Mouse (Mus musculus) heart, embryonic 14.5 days (tissue): ENCODE data around the gene Zfp467. TPM values are rescaled to one million over a fixed set of nuclear protein-coding genes. Genes with fewer than 3 reads are reported as not detected.

Source experiments
- ATAC-seq: fragments of 200-750 bp; cut with Nextera tagmentation; 2 replicates; pipeline ENCODE4 v1.8.0; 2017; ENCODE audit warnings: low read depth, moderate TSS enrichment; ENCODE audit not compliant: insufficient number of reproducible peaks, insufficient read depth, low FRiP score
- H3K27ac ChIP-seq, 2 experiments: fragments of 200-500 bp in 1 of 2; fragments of 300-500 bp in 1 of 2; sonication (generic) in 1 of 2; replicated peaks in 1 of 2; 2 replicates each; pipeline ENCODE4 v1.5.1; 2012 to 2014; ENCODE audit warnings: low read depth in 2 of 2, low read length in 2 of 2, control low read depth in 1 of 2, mild to moderate bottlenecking in 1 of 2, mixed read lengths in 1 of 2; ENCODE audit not compliant: control insufficient read depth in 1 of 2, insufficient read depth in 1 of 2
- H3K27me3 ChIP-seq: fragments of 300-500 bp; sonication (generic); 2 replicates; pipeline ENCODE4 v1.6.1; 2014; ENCODE audit warnings: mild to moderate bottlenecking, low read length, control low read depth; ENCODE audit not compliant: control insufficient read depth, insufficient read depth
- H3K36me3 ChIP-seq: fragments of 300-500 bp; sonication (generic); 2 replicates; pipeline ENCODE4 v1.6.1; 2014; ENCODE audit warnings: mild to moderate bottlenecking, control low read depth, low read length, mixed read lengths; ENCODE audit not compliant: control insufficient read depth, insufficient read depth
- H3K4me1 ChIP-seq, 2 experiments: fragments of 200-500 bp in 1 of 2; fragments of 300-500 bp in 1 of 2; sonication (generic) in 1 of 2; 2 replicates each; pipeline ENCODE4 v1.6.1; 2012 to 2014; ENCODE audit warnings: low read length in 2 of 2, control low read depth in 1 of 2, mixed read lengths in 1 of 2; ENCODE audit not compliant: control insufficient read depth in 2 of 2, insufficient read depth in 2 of 2
- H3K4me2 ChIP-seq: fragments of 300-500 bp; sonication (generic); 2 replicates; pipeline ENCODE4 v1.6.1; 2014; ENCODE audit warnings: mild to moderate bottlenecking, low read length
- H3K4me3 ChIP-seq, 2 experiments: fragments of 200-500 bp in 1 of 2; fragments of 300-500 bp in 1 of 2; sonication (generic) in 1 of 2; 2 replicates each; pipeline ENCODE4 v1.5.1; 2012 to 2014; ENCODE audit warnings: low read length in 2 of 2, mild to moderate bottlenecking in 2 of 2, control low read depth in 1 of 2, low read depth in 1 of 2, moderate library complexity in 1 of 2; ENCODE audit not compliant: control insufficient read depth in 1 of 2, insufficient read depth in 1 of 2
- H3K9ac ChIP-seq: fragments of 300-500 bp; sonication (generic); 2 replicates; pipeline ENCODE4 v1.6.1; 2014; ENCODE audit warnings: mild to moderate bottlenecking, low read length
- H3K9me3 ChIP-seq: fragments of 300-500 bp; sonication (generic); 2 replicates; pipeline ENCODE4 v1.6.1; 2016; ENCODE audit warnings: low read length, control low read depth; ENCODE audit not compliant: control insufficient read depth
- WGBS: fragments of 180-500 bp; shearing (Covaris S2); extraction: QIAGEN DNeasy Blood & Tissue Kit; methylation state at CpG from one replicate; pipeline ENCODE4 v1.1.7; 2014; 5-methylcytosine and 5-hydroxymethylcytosine counted together
- polyA plus RNA-seq: library from polyadenylated mRNA; unstranded; fragments of >200 nt; fragmentation: Nextera tagmentation; extraction: Ambion mirVana; gene quantifications from 2 replicates; pipeline ENCODE4 v1.2.1, GENCODE M21; 2014

The Zfp467 gene
- polyA plus RNA-seq, 1 experiment from 2014 or later, result 26.2 TPM

DNA sequence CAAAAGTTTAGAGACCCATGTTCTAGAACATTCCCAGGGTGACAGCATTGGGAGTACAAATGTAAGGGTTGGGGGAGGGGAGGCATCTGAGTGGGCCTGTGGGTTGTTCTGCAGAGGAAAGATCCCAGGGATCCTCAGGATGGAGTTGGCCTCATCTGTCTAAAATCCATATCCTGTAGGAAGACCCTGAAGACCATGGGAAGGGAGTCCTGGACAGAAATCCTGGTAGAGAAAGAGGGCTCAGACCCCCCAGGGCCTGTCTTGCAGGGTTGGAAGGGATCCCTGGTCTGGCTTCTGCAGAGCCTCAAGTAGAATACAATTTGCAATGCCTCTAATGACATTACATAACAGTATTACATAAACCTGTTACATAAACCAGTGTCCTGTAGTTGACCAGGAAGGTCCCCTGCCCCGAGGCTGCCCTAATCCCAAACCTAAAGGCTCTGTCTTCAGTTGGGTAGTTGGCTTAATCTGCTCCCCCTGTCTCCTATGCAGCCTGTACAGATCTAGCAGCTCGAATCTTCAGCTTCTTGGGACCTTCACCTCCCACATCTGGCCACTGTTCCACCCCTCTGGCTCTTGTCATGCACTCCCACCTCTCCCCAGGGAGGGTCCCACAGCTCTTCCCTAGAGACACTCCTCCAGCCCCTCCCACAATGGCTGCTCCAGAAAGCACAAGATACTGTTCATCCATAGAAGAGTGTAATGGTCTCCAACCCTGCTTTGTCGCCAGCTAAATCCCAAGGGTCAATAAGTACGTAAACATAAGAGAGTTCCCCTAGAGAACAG, 16.7 kb downstream of the Zfp467 start:
- WGBS, result 66% methylated on average over 4 of the region's 4 CpGs
- H3K9me3 ChIP-seq, result no peaks in the 10 kb centered on the region
- no peak overlapping the region for H3K9ac ChIP-seq
- no peaks in the 10 kb centered on the region for H3K27me3 ChIP-seq
- peaks cover 4 to 9% of the 10 kb centered on the region in 2 experiments; a peak in 3 of 4 replicates for H3K4me1 ChIP-seq
- H3K27ac ChIP-seq, result no peak overlapping the region
- no peak overlapping the region for H3K4me3 ChIP-seq
- no peaks in the 10 kb centered on the region for H3K36me3 ChIP-seq
- no peak overlapping the region for H3K4me2 ChIP-seq
- no peak for ATAC-seq

DNA sequence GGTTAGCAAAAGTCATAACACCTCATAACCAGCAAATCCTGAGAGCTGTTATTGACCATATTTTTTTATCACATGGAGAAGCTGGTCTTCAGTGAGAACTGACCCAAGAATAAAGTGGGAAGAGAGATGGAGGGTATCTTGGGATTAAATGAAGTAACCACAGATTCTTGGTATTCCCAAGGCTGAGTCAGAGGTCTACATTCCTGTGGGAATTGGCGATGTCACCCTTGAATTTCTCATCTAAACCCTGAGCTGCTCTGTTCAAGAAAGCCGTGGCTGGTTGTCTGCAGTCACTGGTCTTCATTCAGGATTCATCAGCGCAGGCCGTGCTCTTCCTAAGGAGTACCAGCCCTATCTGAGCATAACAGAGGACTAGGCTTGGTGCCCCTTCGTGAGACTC, 18.7 kb downstream of the Zfp467 start:
- no peak for ATAC-seq
- no peaks in the 10 kb centered on the region for H3K36me3 ChIP-seq
- WGBS, result 62% methylated on average over 5 of the region's 5 CpGs
- no peaks in the 10 kb centered on the region for H3K4me1 ChIP-seq
- no peak overlapping the region for H3K9ac ChIP-seq
- no peak overlapping the region for H3K4me2 ChIP-seq
- no peak overlapping the region for H3K4me3 ChIP-seq
- H3K27me3 ChIP-seq, result no peaks in the 10 kb centered on the region
- no peak overlapping the region for H3K27ac ChIP-seq
- H3K9me3 ChIP-seq, result no peaks in the 10 kb centered on the region

- Histone ChIP-seq H3K4me2 (no peak overlapping the region), H3K4me3 (no peak overlapping the region), H3K36me3 (no peaks in the 10 kb centered on the region), H3K4me1 (peaks cover 4 to 5% of the 10 kb centered on the region in 2 experiments; a peak in 1 of 4 replicates), H3K9ac (no peak overlapping the region), H3K9me3 (no peaks in the 10 kb centered on the region), H3K27ac (no peak overlapping the region), H3K27me3 (no peaks in the 10 kb centered on the region)
- WGBS, result 59% methylated on average over 5 of the region's 5 CpGs
- ATAC-seq, result no peak
Observed at GRCm38 (mm10) chr6:48424074-48424473, 21.6 kb downstream of the Zfp467 start.

DNA sequence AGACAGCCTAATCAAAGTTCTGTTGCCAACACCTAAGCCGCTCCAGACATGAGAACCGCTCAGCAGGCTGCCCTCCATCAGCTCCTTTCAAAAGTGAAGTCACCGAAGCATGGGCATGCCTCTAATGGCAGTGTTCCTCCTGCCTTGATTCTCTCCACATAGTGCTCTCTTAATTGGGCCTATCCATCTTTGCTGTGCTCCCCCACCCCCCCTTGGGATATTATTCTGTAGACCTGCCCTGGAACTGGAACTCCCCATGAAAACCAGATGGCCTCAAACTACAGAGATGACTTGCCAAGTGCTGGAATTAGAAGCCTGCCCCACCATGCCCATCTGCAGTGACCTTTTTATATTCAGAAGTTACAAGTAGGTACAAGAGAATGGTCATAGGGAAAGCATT, 22.3 kb downstream of the Zfp467 start:
- H3K27me3 ChIP-seq, result no peaks in the 10 kb centered on the region
- no peak overlapping the region for H3K27ac ChIP-seq
- peaks cover 4% of the 10 kb centered on the region; the same call in 1 of the 2 replicates for H3K36me3 ChIP-seq
- no peak overlapping the region for H3K9ac ChIP-seq
- no peak for ATAC-seq
- peaks cover 4 to 5% of the 10 kb centered on the region in 2 experiments; a peak in 1 of 4 replicates for H3K4me1 ChIP-seq
- no peaks in the 10 kb centered on the region for H3K9me3 ChIP-seq
- H3K4me2 ChIP-seq, result no peak overlapping the region
- 85% methylated on average over 3 of the region's 3 CpGs for WGBS
- no peak overlapping the region for H3K4me3 ChIP-seq

DNA sequence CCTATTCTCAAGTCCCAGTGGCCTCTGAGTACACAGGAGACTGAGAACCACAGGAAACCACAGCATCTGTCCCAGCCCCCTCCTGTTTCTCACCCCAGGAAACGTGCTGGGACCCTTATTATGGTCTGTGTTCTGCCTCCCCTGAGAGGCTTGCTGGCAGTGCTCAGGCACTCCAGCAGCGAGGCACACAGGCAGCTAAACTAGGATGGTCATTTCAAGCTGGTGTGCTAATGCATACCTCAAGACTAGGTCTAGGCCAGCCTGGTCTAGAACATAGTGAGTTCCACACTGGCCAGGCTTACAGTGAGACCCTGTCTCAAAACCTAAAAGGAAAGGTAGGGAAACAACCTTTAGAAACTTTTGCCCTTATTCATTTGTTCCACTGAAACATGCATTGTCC, 25.0 kb downstream of the Zfp467 start:
- WGBS, result 16% methylated on average over 2 of the region's 2 CpGs
- Histone ChIP-seq H3K4me2 (no peak overlapping the region), H3K4me1 (peaks cover 4 to 5% of the 10 kb centered on the region in 2 experiments; a peak in 1 of 4 replicates), H3K27me3 (no peaks in the 10 kb centered on the region), H3K4me3 (no peak overlapping the region), H3K36me3 (peaks cover 31% of the 10 kb centered on the region), H3K9ac (no peak overlapping the region), H3K9me3 (no peaks in the 10 kb centered on the region), H3K27ac (no peak overlapping the region)
- no peak for ATAC-seq

DNA sequence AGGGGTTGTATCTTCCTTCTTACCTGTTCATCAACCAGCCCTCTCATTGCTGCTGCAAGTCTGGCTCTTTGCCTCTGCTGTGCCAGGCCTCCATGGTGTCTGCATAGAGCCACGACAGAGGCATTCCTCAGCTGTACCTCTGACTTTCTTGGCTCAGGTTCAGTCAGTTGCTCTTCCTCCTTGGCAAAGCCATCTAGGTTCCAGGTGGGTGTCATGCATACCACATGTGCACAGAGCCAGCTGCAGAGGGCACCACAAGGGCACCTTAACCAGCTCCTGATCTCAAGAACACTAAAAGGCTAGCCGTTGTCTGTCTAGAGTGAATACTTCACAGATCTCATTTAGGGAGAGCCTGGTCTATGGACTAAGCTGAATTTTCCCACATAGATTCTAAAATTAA, 29.1 kb downstream of the Zfp467 start:
- no peak for ATAC-seq
- 60% methylated on average over 2 of the region's 2 CpGs for WGBS
- Histone ChIP-seq H3K27me3 (no peaks in the 10 kb centered on the region), H3K9ac (no peak overlapping the region), H3K4me3 (no peak overlapping the region), H3K27ac (no peak overlapping the region), H3K4me2 (no peak overlapping the region), H3K36me3 (peaks cover 72% of the 10 kb centered on the region), H3K4me1 (peaks cover 7 to 15% of the 10 kb centered on the region in 2 experiments), H3K9me3 (no peaks in the 10 kb centered on the region)

- no peak overlapping the region for H3K9ac ChIP-seq
- peaks cover 81% of the 10 kb centered on the region for H3K36me3 ChIP-seq
- H3K27ac ChIP-seq, result no peak overlapping the region
- no peak for ATAC-seq
- 93% methylated on average over 7 of the region's 7 CpGs for WGBS
- H3K4me1 ChIP-seq, result peaks cover 7 to 18% of the 10 kb centered on the region in 2 experiments
- no peaks in the 10 kb centered on the region for H3K9me3 ChIP-seq
- no peaks in the 10 kb centered on the region for H3K27me3 ChIP-seq
- no peak overlapping the region for H3K4me3 ChIP-seq
- H3K4me2 ChIP-seq, result no peak overlapping the region
Observed at GRCm38 (mm10) chr6:48415636-48416035, 30.0 kb downstream of the Zfp467 start.

DNA sequence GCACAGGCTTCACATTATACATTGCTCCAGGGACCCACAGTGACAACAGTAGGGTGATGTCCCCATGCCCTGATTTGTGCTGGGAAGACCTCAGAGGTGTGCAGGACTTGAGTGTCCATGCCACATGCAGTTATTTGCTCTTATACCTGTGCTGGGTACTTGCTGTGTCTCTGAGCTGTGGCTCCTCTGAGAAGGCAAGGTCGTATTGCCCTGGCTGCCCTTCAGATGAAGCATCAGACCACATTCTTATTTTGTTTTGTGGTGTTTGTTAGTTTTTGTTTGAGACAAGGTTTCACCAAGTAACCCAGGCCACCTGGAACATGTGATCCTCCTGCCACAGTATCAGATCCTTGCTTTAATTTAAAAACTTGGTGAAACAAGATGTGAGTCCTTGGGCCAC, 30.7 kb downstream of the Zfp467 start:
- Histone ChIP-seq H3K4me2 (no peak overlapping the region), H3K36me3 (peaks cover 88% of the 10 kb centered on the region), H3K9me3 (no peaks in the 10 kb centered on the region), H3K9ac (no peak overlapping the region), H3K27me3 (no peaks in the 10 kb centered on the region), H3K27ac (no peak overlapping the region), H3K4me1 (peaks cover 3 to 18% of the 10 kb centered on the region in 2 experiments), H3K4me3 (no peak overlapping the region)
- no peak for ATAC-seq
- WGBS, result 77% methylated on average over 1 of the region's 1 CpGs
